Mouse (Mus musculus) frontal cortex, postnatal 36 days (tissue): ENCODE data around the gene Szrd1.
A peak's percentile ranks its signal among the peaks of the same experiment; 100 is the strongest.

Experiments
- DNase-seq, 2 experiments: peaks; one replicate each; pipeline ENCODE4 v3.0.0; 2022; ENCODE audit warnings: low spot score in 2 of 2

Szrd1 gene

GRCm38 (mm10) chr4:141139116-141139970 is at the start of gene Szrd1:
Szrd1 (minus strand) TSS chr4:141139775.
- DNase-seq, result peak; percentile 99

- DNase-seq, result no peak
Observed at GRCm38 (mm10) chr4:141186923-141187836, 47.6 kb upstream of the Szrd1 start.

GRCm38 (mm10) chr4:141184426-141184825 is 44.9 kb upstream of the Szrd1 start:
- no peak for DNase-seq

- DNase-seq, result no peak
Observed at GRCm38 (mm10) chr4:141183932-141184331, 44.4 kb upstream of the Szrd1 start.

- no peak for DNase-seq
Observed at GRCm38 (mm10) chr4:141181981-141182380, 42.4 kb upstream of the Szrd1 start.

GRCm38 (mm10) chr4:141180831-141181230 is 41.3 kb upstream of the Szrd1 start:
- DNase-seq, result no peak

GRCm38 (mm10) chr4:141178500-141178899 is 38.9 kb upstream of the Szrd1 start:
- no peak for DNase-seq

GRCm38 (mm10) chr4:141176328-141176838 is 36.8 kb upstream of the Szrd1 start:
- no peak for DNase-seq

GRCm38 (mm10) chr4:141175783-141176182 is 36.2 kb upstream of the Szrd1 start:
- DNase-seq, result no peak

GRCm38 (mm10) chr4:141172121-141172520 is 32.5 kb upstream of the Szrd1 start:
- DNase-seq, result no peak

- no peak for DNase-seq
Observed at GRCm38 (mm10) chr4:141167156-141167555, 27.6 kb upstream of the Szrd1 start.

GRCm38 (mm10) chr4:141165744-141166292 is 26.2 kb upstream of the Szrd1 start:
- no peak for DNase-seq

- DNase-seq, result no peak
Observed at GRCm38 (mm10) chr4:141163729-141164128, 24.2 kb upstream of the Szrd1 start.

GRCm38 (mm10) chr4:141161699-141162208 is 22.2 kb upstream of the Szrd1 start:
- no peak for DNase-seq

GRCm38 (mm10) chr4:141160193-141160592 is 20.6 kb upstream of the Szrd1 start:
- no peak for DNase-seq

GRCm38 (mm10) chr4:141159666-141160065 is 20.1 kb upstream of the Szrd1 start:
- no peak for DNase-seq

GRCm38 (mm10) chr4:141159093-141159492 is 19.5 kb upstream of the Szrd1 start:
- no peak for DNase-seq

- DNase-seq, result no peak
Observed at GRCm38 (mm10) chr4:141158609-141159008, 19.0 kb upstream of the Szrd1 start.

GRCm38 (mm10) chr4:141157485-141157884 is 17.9 kb upstream of the Szrd1 start:
- no peak for DNase-seq

- no peak for DNase-seq
Observed at GRCm38 (mm10) chr4:141149116-141149515, 9.5 kb upstream of the Szrd1 start.

- peak in 1 of 2 experiments; percentile 33 for DNase-seq
Observed at GRCm38 (mm10) chr4:141148009-141148801, 8.6 kb upstream of the Szrd1 start.
